Mouse (Mus musculus): ENCODE measurements at regions not wholly inside any gene's neighbourhood (a gene's known extent, or its start where the extent isn't known, plus 50 kb on each side); places are given as distances from the start of the nearest gene placed in this dataset.
"Not testable (repeated sequence)": the region's sequence is repeated elsewhere in the genome, so short reads cannot be mapped to it uniquely, and the experiment has no call there.

GRCm38 (mm10) chr10:66643160-66643559, 452.8 kb upstream of the Jmjd1c start:
- ATAC-seq, result no peak

DNA sequence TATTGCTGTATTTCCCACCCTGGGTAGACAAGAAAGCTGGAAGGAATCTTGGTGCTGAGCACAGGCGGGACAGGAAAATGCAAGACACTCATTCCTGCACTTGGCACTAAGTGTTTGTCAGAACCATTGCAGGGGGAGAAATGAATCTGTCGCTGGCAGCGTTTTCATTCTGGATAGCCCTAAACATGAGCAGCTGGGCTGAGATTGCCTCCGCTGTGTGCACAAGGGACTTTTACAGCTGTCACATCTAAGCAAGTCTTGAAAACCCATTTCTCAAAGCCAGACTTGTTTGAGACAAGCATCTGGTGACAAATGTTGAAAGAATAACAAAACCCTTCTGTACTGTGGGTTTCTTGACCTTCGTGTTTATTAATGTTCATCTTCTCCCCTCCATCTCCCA, 438.4 kb upstream of the Jmjd1c start:
- no peak for ATAC-seq

DNA sequence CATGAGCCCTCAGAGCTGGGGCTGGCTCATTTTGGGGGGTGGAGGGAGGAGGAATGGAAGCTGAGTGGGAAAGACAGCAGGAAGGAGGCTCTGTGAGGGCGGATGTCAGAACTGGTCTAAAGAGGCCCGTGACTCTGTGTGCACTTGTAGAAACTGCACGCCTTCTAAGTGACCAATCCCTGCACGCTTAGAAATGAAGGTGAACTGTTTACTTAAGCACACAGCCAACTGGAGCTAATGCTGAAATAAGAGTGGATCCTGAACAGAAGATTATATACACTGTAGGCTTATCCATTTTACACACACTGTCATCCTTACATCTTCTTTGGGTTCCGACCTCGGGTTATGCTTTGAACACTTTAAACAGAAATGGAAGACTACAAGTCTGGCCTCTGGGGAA, 412.8 kb upstream of the Jmjd1c start:
- ATAC-seq, result no peak

- not testable (repeated sequence) for ATAC-seq
Observed at GRCm38 (mm10) chr10:66689196-66689595, 406.7 kb upstream of the Jmjd1c start.

- no peak for ATAC-seq
Observed at GRCm38 (mm10) chr10:66694549-66695285, 401.2 kb upstream of the Jmjd1c start.

GRCm38 (mm10) chr10:66714926-66715325, 381.0 kb upstream of the Jmjd1c start:
- not testable (repeated sequence) for ATAC-seq

GRCm38 (mm10) chr10:66717909-66718308, 378.0 kb upstream of the Jmjd1c start:
- ATAC-seq, result no peak

DNA sequence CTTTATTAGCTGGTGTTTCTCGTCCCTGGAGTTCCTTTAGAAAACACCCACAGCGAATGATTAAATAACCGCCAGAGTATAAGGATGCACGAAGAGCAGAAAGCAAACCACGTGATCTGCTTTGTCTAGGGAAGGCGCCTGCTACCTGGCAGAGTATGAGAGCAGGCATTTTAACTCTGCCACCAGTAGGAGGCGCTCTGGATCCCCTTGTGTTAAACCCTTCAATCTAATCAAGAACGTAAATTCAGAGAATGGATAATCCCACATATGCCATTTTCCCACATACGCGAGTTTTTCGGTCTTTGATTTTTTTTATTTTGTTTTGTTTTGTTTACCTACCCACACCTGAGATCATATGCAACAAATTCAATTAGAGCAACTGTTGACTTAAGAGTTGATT, 376.1 kb upstream of the Jmjd1c start:
- no peak for ATAC-seq

DNA sequence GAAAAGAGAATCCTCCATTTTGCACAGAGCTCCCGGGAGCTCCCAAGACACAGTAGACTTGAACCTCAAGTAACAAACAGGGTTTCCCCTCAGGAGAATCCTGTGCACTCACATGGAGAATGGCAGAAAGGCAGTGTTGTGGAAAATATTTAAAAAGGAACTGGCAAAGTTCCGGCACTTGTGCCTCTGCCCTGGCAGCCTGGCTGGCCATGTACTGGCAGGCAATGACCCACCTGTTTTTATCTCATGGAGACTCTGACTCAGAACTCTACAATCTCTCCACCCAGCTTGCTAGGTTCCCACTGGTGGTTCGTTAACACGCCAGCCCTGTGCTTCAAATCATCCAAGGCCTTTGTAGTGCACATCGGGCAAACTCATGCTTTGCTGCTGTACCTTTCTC, 362.3 kb upstream of the Jmjd1c start:
- no peak for ATAC-seq

DNA sequence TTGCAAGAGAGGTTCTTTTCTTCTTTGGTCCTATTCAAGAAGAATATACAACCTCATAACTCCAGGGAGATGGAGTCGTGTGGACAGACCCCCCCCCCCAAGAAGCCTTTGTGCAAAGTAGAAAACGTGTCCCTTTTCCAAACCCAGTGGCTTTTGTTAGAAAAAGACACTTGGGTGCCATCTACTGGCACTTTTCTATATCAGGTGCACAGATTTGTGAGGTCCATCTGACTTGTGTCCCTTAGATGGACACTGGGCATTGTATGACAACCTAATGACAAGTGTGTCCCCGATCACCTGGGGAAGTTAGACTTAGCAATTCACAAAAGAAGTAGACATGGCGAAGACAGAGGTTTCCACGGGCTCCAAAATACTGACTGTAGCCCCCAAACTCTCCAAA, 361.1 kb upstream of the Jmjd1c start:
- ATAC-seq, result no peak

DNA sequence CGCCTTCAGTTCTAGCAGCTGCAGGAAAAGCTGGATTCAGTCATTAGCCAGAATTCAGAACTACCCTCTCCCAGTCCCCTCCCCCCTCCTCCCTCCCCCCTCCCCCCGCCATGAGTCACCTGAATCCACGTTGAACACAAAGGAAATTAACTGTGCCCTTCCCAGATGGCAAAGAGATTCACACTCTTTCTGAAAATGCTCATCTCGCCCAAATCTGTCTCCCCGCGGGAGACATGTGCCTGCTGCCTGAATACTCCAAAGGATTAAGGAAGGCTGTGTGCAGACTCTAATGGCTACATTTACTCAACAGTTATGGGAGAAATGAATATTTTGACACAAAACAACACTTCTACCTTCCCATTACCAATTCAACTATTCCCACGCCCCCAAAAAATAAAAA, 356.9 kb upstream of the Jmjd1c start:
- no peak for ATAC-seq

- ATAC-seq, result no peak
Observed at GRCm38 (mm10) chr10:66741819-66742218, 354.1 kb upstream of the Jmjd1c start.

DNA sequence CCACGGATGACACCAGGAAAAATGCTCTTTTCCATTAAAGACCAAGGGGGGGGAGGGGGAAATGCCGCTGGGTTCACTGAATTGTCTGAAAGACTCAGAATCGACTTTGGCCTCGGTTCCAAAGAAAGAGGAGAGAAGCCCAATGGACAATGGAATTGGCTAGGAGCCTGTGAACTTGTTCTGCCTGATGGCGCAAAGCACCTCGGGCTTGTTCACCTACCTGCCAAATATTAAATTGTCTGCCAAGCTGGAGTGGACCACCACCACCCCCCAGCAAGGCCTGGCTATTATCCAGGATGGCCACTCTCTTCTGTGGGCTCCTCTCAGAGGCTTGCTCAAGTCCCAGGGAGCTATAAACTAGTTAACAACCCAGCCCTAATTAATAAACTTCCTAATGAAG, 352.7 kb upstream of the Jmjd1c start:
- ATAC-seq, result no peak

- no peak for ATAC-seq
Observed at GRCm38 (mm10) chr10:66745871-66746270, 350.1 kb upstream of the Jmjd1c start.

DNA sequence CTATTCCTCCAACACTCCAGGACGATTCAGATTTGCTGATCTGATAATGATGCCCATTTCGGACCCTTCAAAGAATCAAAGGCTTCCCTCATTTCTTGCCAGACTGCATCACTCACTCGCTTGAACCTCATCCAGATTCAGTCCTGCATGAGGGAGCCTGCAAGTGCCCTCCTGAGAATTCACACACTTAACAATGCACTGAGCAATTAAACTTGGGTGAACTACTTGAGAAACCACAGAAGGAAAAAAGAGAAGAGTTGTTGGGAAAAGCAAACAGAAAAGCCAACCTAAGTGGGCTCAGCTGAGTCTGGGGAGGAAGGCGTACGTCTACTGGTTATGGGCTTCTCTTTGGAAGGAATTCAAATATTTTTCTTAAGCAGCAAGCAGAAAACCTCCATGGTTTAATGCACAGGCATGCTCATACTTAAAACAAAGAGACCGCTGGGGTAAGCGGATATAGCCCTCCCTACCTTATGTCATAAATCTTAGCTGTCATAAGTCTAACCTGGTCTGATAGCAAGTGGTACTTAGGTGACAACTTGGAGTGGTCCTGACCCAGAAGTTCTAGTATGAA, 343.6 kb upstream of the Jmjd1c start:
- no peak for ATAC-seq

DNA sequence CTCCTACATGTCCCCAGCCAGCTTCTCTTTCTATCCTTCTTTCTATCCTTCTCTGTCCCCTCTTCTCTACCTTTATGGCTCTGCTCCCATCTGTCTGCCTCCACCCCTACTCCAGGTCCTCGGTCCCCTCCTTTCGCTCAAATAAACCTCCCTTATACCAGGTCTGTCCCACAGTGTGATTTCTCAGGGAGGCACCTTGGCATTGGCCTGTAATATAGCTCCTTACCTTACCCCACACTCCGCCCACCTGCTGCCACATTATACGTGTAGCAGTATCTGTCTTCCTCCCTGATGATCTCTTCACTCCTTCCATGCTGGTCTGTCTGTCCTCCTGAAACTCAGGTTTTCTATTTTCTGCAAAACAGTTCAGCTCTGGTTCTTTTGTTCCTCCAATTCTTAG, 339.1 kb upstream of the Jmjd1c start:
- no peak for ATAC-seq

GRCm38 (mm10) chr10:66770161-66771030, 325.5 kb upstream of the Jmjd1c start:
- no peak for ATAC-seq

GRCm38 (mm10) chr10:66780335-66781170, 315.4 kb upstream of the Jmjd1c start:
- ATAC-seq, result no peak

GRCm38 (mm10) chr10:66781171-66781510, 314.8 kb upstream of the Jmjd1c start:
- no peak for ATAC-seq

DNA sequence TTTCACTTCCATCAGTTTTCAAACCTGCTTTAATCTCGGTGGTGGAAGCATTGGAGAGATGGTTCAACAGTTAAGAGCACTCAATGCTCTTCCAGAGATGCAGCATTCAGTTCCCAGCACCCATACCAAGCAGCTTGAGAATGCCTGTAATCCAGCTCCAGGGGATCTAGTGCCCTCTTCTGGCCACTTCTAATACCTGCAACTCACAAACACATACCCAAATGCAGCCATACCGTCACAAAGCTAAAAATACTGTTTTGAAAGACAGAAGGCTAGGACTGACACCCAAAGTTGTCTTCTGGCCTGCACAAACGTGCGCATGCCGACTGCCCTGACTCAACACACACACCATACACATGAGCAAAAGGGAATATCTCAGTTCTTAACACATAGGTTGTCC, 313.9 kb upstream of the Jmjd1c start:
- no peak for ATAC-seq

DNA sequence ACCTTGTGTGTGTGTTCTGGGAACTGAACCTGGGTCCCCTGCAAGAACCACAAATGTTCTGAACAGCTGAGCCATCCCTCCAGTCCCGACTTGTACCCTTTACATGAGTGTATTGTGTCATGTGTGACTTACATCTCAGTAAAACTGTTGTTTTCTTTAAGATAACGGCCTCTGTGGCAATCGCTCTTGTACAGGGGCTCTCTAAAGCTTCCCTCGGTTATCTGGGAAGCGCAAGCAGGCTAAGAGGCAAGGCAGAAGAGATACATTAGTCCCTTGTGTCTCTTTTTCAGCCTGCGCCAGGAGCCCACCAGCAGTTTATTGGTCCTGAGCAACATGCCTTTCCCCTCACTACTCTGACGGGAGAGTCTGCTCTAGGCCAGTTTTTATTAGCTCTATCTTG, 308.1 kb upstream of the Jmjd1c start:
- no peak for ATAC-seq

- no peak for ATAC-seq
Observed at GRCm38 (mm10) chr10:66796296-66796695, 299.6 kb upstream of the Jmjd1c start.

GRCm38 (mm10) chr10:66802691-66803090, 293.2 kb upstream of the Jmjd1c start:
- no peak for ATAC-seq
